Mouse (Mus musculus): ENCODE data around the gene Gm11084. TPM values are rescaled to one million over a fixed set of nuclear protein-coding genes. Genes with fewer than 3 reads are reported as not detected.

Gene Gm11084
- polyA plus RNA-seq, 1 experiment from 2014 or later: not detected

DNA sequence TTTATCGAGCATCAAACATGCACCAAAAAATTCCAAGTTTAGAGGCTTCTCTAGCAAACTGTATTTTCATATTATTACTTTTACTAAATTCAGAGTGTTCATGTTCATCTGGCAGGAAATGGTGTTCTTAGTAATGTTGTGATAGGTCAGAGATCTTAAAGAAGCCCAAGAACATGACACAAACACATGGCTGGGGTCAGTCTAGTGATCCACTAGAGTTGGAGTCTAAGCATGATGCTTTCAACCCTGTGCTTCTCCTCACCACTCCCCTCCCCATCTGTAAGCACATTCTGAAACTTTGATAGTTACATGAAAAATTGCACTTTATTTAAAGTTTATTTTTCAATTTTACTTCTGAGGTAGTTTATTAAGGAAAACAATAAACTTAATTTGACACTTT lies 9.2 kb downstream of the Gm11084 start:
- no peak for ATAC-seq (ENCODE audit: low read depth)
- Histone ChIP-seq H3K4me3 (peak overlapping the region; percentile 16), H3K9ac (no peak overlapping the region), H3K4me2 (peak overlapping the region; percentile 45), H3K9me3 (no peaks in the 10 kb centered on the region), H3K36me3 (0 out of 2 replicates have a peak, but pooled peaks cover 5% of the 10 kb centered on the region), H3K4me1 (replicated peaks) (peaks cover 40% of the 10 kb centered on the region), H3K27ac (replicated peaks) (no peak overlapping the region), H3K27me3 (no peaks in the 10 kb centered on the region)
- WGBS: 83% methylated on average over 1 of the region's 1 CpGs

DNA sequence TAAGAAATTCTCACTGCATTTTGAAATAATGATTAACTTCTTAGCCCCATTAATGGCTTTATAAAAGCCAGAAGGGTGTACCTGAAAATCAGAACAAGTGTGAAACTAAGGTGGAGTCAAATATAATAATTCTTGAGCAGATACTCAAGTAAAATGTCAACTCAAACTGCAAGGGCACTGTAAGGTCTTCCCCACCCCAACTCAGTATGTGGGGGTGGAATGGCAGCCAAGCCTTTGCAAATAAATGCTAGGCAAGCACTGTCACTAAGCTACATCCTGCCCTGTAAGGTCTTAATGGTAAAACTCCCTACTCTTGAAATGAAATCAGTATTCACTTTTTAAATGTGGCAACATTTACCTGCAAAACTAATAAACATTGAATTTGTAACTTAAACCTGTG lies 10.5 kb downstream of the Gm11084 start:
- Histone ChIP-seq H3K4me1 (replicated peaks) (peaks cover 33% of the 10 kb centered on the region), H3K9me3 (no peaks in the 10 kb centered on the region), H3K27ac (replicated peaks) (no peak overlapping the region), H3K4me3 (no peak overlapping the region), H3K9ac (no peak overlapping the region), H3K36me3 (peaks cover 12% of the 10 kb centered on the region), H3K4me2 (peak overlapping the region; percentile 25), H3K27me3 (no peaks in the 10 kb centered on the region)
- ATAC-seq (ENCODE audit: low read depth): no peak

DNA sequence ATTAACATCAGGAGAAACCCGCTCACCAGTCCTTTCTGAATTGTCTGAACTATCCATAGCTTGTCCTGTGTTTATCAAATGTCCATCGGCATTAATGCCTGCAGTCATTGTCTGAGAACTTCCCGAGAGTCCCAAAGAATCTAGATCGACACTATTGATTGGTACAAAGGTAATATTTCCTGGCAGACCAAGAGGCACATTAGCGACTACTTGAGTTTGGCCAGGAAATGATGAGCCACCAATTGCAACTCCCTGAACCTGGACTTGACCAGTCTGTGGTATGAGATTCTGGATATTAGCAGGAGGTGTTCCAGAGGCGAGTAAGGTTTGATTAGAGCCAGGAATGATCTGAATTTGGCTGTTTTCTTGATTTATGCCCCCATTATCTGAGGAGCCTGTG lies 15.7 kb downstream of the Gm11084 start:
- no peak for ATAC-seq (ENCODE audit: low read depth)
- H3K4me2 ChIP-seq: no peak overlapping the region
- no peak overlapping the region for H3K9ac ChIP-seq
- H3K36me3 ChIP-seq: peaks cover 35% of the 10 kb centered on the region
- 91% methylated on average over 6 of the region's 6 CpGs for WGBS
- no peaks in the 10 kb centered on the region for H3K9me3 ChIP-seq
- H3K27me3 ChIP-seq: no peaks in the 10 kb centered on the region
- no peak overlapping the region for H3K4me3 ChIP-seq
- no peak overlapping the region for H3K27ac ChIP-seq (replicated peaks)
- H3K4me1 ChIP-seq (replicated peaks): peaks cover 17% of the 10 kb centered on the region

DNA sequence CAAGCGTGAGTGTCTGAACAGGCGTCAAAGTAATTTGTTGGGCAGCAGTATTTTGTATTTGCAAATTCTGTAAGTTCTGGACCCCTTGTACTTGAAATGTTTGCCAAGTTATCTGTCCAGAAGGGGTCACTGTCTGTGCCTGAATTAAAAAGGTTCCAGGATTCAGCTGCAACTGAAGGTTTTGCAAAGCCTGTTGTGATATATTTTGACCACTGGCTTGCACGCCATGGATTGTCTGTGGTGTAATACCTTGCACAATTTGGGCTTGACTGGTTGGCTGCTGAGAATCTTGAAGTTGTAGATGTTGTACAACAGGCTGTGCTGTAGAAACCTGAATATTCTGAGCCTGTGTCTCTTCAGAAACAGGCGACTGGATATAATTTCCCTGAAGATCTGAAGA lies 16.2 kb downstream of the Gm11084 start:
- Histone ChIP-seq H3K4me2 (no peak overlapping the region), H3K27me3 (no peaks in the 10 kb centered on the region), H3K27ac (replicated peaks) (no peak overlapping the region), H3K9me3 (no peaks in the 10 kb centered on the region), H3K4me1 (replicated peaks) (peaks cover 15% of the 10 kb centered on the region), H3K36me3 (peaks cover 33% of the 10 kb centered on the region), H3K4me3 (no peak overlapping the region), H3K9ac (no peak overlapping the region)
- 92% methylated on average over 4 of the region's 4 CpGs for WGBS
- no peak for ATAC-seq (ENCODE audit: low read depth)

DNA sequence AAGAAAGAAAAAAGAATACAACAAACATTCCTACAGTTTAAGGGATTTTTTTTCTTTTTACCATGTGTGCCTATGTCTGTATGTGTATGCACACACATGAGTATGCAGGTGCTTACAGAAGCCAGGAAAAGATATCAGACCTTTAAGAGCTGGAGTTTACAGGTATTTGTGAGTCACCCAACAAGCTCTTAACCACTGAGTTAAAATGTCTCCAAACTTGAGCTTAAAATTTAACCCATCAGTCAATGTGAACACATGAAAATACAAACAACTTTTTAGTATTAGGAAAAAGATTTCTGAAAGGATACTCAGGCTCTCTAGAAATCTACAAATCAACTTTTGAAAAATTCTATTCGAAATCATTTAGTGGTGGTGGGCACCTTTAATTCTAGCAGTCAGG lies 18.0 kb downstream of the Gm11084 start:
- Histone ChIP-seq H3K4me1 (replicated peaks) (peaks cover 10% of the 10 kb centered on the region; the same call in 1 of the 2 replicates), H3K4me2 (no peak overlapping the region), H3K4me3 (no peak overlapping the region), H3K9me3 (no peaks in the 10 kb centered on the region), H3K9ac (no peak overlapping the region), H3K27me3 (no peaks in the 10 kb centered on the region), H3K27ac (replicated peaks) (no peak overlapping the region), H3K36me3 (peaks cover 33% of the 10 kb centered on the region)
- ATAC-seq (ENCODE audit: low read depth): no peak
- 98% methylated on average over 1 of the region's 1 CpGs for WGBS

DNA sequence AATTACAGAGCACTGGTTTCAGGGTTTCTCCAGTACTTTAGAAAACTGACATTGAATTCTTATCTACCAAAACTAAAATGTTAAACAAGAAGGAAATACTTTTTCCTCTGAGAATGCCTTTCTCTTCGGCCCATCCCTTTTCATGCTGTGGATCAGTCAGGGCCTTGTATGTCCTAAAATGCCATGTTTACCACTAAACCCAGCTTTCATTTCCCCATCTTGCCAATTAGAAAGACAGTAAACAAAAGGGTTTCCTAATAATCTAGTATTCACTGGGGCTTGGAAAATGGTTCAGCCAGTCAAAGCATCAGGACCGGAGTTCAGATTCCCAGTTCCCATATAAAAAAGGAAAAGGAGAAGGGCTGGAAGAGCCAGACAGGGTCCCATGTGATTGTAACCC lies 21.1 kb downstream of the Gm11084 start:
- WGBS: 83% methylated on average over 2 of the region's 2 CpGs
- ATAC-seq (ENCODE audit: low read depth): no peak
- peaks cover 9% of the 10 kb centered on the region; the same call in 1 of the 2 replicates for H3K4me1 ChIP-seq (replicated peaks)

DNA sequence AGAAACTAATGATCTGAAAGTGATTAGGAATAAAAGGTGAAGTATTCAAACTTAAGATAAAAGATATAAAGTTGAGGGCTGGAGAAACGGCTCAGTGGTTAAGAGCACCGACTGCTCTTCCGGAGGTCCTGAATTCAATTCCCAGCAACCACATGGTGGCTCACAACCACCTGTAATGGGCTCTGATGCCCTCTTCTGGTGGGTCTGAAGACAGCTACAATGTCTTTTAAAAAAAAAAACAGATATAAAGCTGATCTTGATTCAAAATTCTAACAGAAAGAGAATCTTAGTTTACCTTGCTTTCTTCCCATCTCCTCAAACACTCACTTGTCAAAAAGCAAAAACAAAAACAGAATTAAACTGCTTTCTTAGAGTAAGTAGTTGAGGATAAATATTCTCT lies 30.1 kb downstream of the Gm11084 start:
- no peaks in the 10 kb centered on the region for H3K9me3 ChIP-seq
- no peak for ATAC-seq (ENCODE audit: low read depth)
- no peaks in the 10 kb centered on the region for H3K27me3 ChIP-seq
- no peak overlapping the region for H3K9ac ChIP-seq
- H3K27ac ChIP-seq (replicated peaks): no peak overlapping the region
- H3K4me3 ChIP-seq: no peak overlapping the region
- 98% methylated on average over 3 of the region's 3 CpGs for WGBS
- H3K4me1 ChIP-seq (replicated peaks): no peaks in the 10 kb centered on the region
- H3K4me2 ChIP-seq: no peak overlapping the region
- peaks cover 17% of the 10 kb centered on the region for H3K36me3 ChIP-seq

More for the DNA sequence above, 21.1 kb downstream of the Gm11084 start:
- no peaks in the 10 kb centered on the region for H3K9me3 ChIP-seq
- peaks cover 25% of the 10 kb centered on the region for H3K36me3 ChIP-seq
- H3K4me2 ChIP-seq: no peak overlapping the region
- no peaks in the 10 kb centered on the region for H3K27me3 ChIP-seq
- no peak overlapping the region for H3K9ac ChIP-seq
- no peak overlapping the region for H3K27ac ChIP-seq (replicated peaks)
- no peak overlapping the region for H3K4me3 ChIP-seq

DNA sequence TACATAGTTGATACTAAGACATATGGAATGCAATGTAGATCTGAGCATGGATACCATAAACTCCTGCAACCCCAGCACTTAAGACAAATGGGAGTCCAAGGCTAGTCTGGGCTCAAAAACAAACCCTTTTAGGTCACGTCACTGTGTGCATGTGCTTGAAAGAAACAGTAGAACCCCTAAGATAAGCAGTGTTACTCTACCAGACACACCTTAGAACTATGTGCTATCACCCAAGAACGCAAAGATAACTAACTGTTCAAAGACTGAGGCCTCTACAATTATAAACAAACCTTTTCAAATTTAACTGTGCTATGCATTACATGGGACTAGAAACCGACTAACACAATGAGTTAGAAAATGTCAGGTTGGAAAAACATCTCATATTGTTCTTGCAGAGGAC lies 33.5 kb downstream of the Gm11084 start:
- H3K27ac ChIP-seq (replicated peaks): no peak overlapping the region
- H3K9me3 ChIP-seq: no peaks in the 10 kb centered on the region
- no peaks in the 10 kb centered on the region for H3K27me3 ChIP-seq
- no peaks in the 10 kb centered on the region for H3K4me1 ChIP-seq (replicated peaks)
- H3K4me3 ChIP-seq: no peak overlapping the region
- H3K4me2 ChIP-seq: no peak overlapping the region
- H3K36me3 ChIP-seq: peaks cover 12% of the 10 kb centered on the region; the same call in 1 of the 2 replicates
- ATAC-seq (ENCODE audit: low read depth): no peak
- no peak overlapping the region for H3K9ac ChIP-seq
- WGBS: 95% methylated on average over 3 of the region's 3 CpGs

DNA sequence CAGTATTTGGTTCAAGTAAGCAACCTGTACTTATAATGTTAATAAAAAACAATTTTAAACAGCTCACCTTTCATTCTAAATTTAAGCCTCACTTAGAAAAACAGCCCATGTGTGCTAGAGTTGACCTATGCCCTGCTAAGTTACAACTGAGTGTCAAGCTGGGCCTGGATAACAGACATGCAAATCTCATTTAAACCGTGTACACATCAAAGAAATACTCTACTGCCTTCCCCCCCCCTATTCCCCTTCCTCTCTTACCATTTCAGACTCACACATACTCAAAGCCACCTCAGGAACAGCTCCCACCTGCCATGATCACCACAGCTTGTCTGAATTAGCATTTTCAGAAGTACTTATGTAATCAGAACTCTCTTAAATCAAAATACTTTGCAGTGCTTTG lies 50.6 kb downstream of the Gm11084 start:
- Histone ChIP-seq H3K4me2 (no peak overlapping the region), H3K36me3 (peaks cover 23% of the 10 kb centered on the region), H3K27me3 (no peaks in the 10 kb centered on the region), H3K4me1 (replicated peaks) (no peaks in the 10 kb centered on the region), H3K27ac (replicated peaks) (no peak overlapping the region), H3K4me3 (no peak overlapping the region), H3K9ac (no peak overlapping the region), H3K9me3 (no peaks in the 10 kb centered on the region)
- WGBS: 21% methylated on average over 1 of the region's 1 CpGs
- ATAC-seq (ENCODE audit: low read depth): no peak

DNA sequence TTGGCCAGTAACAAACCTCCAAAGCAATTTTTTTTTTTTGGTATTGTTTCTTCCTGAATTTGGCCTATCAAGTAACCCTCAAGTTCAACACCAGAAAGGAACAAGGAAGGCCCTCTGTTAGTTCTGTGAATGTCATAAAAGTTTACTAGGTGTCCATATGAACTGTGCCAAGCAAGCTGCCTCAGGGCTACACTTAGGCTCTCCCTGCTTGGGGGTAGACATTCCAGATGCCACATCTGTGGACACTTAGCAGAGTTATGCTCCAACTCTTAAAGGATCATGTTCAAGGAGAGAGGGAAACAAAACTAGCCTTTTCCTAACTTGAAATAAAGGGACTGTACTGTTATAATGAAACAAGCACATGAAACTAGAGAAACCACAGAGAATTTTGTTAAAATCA lies 54.3 kb downstream of the Gm11084 start:
- Histone ChIP-seq H3K4me1 (replicated peaks) (no peaks in the 10 kb centered on the region), H3K4me2 (no peak overlapping the region), H3K27ac (replicated peaks) (no peak overlapping the region), H3K9me3 (no peaks in the 10 kb centered on the region), H3K9ac (no peak overlapping the region), H3K36me3 (peaks cover 10% of the 10 kb centered on the region), H3K27me3 (no peaks in the 10 kb centered on the region), H3K4me3 (no peak overlapping the region)
- no peak for ATAC-seq (ENCODE audit: low read depth)

DNA sequence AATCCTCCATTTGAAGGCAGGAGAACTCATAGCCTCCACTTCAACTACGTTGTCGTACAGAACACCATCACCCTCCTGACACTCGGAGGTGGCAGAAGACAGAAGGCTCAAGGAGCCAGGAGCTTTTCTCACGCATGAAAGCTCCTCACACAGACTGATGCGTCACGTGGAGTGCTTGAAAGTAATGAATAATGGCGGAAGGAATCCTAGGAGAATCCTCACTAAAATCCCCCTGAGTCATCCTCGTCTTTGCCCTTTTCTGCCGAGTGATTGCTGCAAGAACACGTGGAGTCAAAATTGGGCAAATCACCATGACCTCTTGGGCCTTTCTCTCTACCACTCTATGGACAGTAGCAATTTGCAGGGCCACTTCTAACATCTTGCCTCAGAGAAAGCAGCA lies 61.5 kb downstream of the Gm11084 start:
- WGBS: 79% methylated on average over 10 of the region's 10 CpGs
- no peak for ATAC-seq (ENCODE audit: low read depth)

More for the DNA sequence above, 61.5 kb downstream of the Gm11084 start:
- Histone ChIP-seq H3K9me3 (no peaks in the 10 kb centered on the region), H3K9ac (no peak overlapping the region), H3K4me2 (no peak overlapping the region), H3K27ac (replicated peaks) (no peak overlapping the region), H3K4me1 (replicated peaks) (no peaks in the 10 kb centered on the region), H3K4me3 (no peak overlapping the region), H3K27me3 (no peaks in the 10 kb centered on the region), H3K36me3 (no peaks in the 10 kb centered on the region)

Measured in neural tube, embryonic 13.5 days (tissue).